Mouse (Mus musculus) myocyte (in vitro differentiated cells): ENCODE data around the gene Slc5a7. TPM values are rescaled to one million over a fixed set of nuclear protein-coding genes. Genes with fewer than 3 reads are reported as not detected.

Source experiments
- H3K27me3 ChIP-seq: one replicate; pipeline ENCODE4 v1.6.1; 2011; ENCODE audit not compliant: control insufficient read depth, insufficient read depth, insufficient read length
- H3K36me3 ChIP-seq: one replicate; pipeline ENCODE4 v1.6.1; 2011; ENCODE audit not compliant: control insufficient read depth, insufficient read depth
- H3K4me2 ChIP-seq: one replicate; pipeline ENCODE4 v1.6.1; 2011; ENCODE audit warnings: low read depth, control low read depth
- H3K4me3 ChIP-seq: one replicate; pipeline ENCODE4 v1.5.1; 2011; ENCODE audit warnings: mild to moderate bottlenecking, control low read depth, moderate library complexity
- H3K79me2 ChIP-seq: one replicate; pipeline ENCODE4 v1.6.1; 2011; ENCODE audit not compliant: control insufficient read depth, insufficient read depth
- H3ac ChIP-seq: one replicate; pipeline ENCODE4 v1.6.1; 2011; ENCODE audit not compliant: control insufficient read depth, insufficient read length
- CEBPB ChIP-seq: IDR thresholded peaks from 2 replicates; pipeline ENCODE4 v1.6.1; 2011; ENCODE audit warnings: mild to moderate bottlenecking, moderate library complexity; ENCODE audit not compliant: poor library complexity, insufficient read depth, severe bottlenecking
- E2F4 ChIP-seq: IDR thresholded peaks from one replicate; pipeline ENCODE4 v1.6.1; 2011; ENCODE audit warnings: mild to moderate bottlenecking, control low read depth, moderate library complexity; ENCODE audit not compliant: insufficient read depth
- MAX ChIP-seq: IDR thresholded peaks from one replicate; pipeline ENCODE4 v1.6.1; 2011; ENCODE audit warnings: low read depth, mild to moderate bottlenecking, control low read depth
- MYOD1 ChIP-seq, 3 experiments: IDR thresholded peaks; one replicate each; pipeline ENCODE4 v1.6.1; 2011; ENCODE audit warnings: control low read depth in 2 of 3, low read depth in 2 of 3, mild to moderate bottlenecking in 2 of 3, moderate library complexity in 1 of 3; ENCODE audit not compliant: insufficient read length in 2 of 3, control insufficient read depth in 1 of 3
- MYOG ChIP-seq, 3 experiments: IDR thresholded peaks; one replicate each; pipeline ENCODE4 v1.6.1; 2011; ENCODE audit warnings: control low read depth in 2 of 3, low read depth in 2 of 3, mild to moderate bottlenecking in 2 of 3; ENCODE audit not compliant: insufficient read length in 2 of 3, control insufficient read depth in 1 of 3, insufficient read depth in 1 of 3
- POLR2A ChIP-seq: IDR thresholded peaks from one replicate; pipeline ENCODE4 v1.6.1; 2011; ENCODE audit warnings: low read depth, mild to moderate bottlenecking, control low read depth, moderate library complexity; ENCODE audit not compliant: insufficient read length
- POLR2AphosphoS2 ChIP-seq: IDR thresholded peaks from one replicate; pipeline ENCODE4 v1.6.1; 2011; ENCODE audit warnings: low read depth, control low read depth; ENCODE audit not compliant: insufficient read length
- REST ChIP-seq: IDR thresholded peaks from one replicate; pipeline ENCODE4 v1.6.1; 2011; ENCODE audit warnings: mild to moderate bottlenecking, control low read depth, moderate library complexity; ENCODE audit not compliant: insufficient read depth, insufficient read length
- SRF ChIP-seq: IDR thresholded peaks from one replicate; pipeline ENCODE4 v1.6.1; 2011; ENCODE audit warnings: low read depth; ENCODE audit not compliant: control insufficient read depth, insufficient read length
- TCF12 ChIP-seq: IDR thresholded peaks from one replicate; pipeline ENCODE4 v1.6.1; 2011; ENCODE audit warnings: mild to moderate bottlenecking, control low read depth; ENCODE audit not compliant: poor library complexity, insufficient read depth, severe bottlenecking
- TCF3 ChIP-seq: IDR thresholded peaks from one replicate; pipeline ENCODE4 v1.6.1; 2011; ENCODE audit warnings: low read depth, control low read depth; ENCODE audit not compliant: insufficient read length
- USF1 ChIP-seq: IDR thresholded peaks from one replicate; pipeline ENCODE4 v1.6.1; 2011; ENCODE audit warnings: low read depth, mild to moderate bottlenecking, control low read depth, moderate library complexity
- polyA plus RNA-seq: library from polyadenylated mRNA; unstranded; fragments of >200 nt; fragmentation: generic; extraction: Trizol; gene quantifications from one replicate; pipeline ENCODE4 v1.2.1, GENCODE M21; 2012; ENCODE audit warnings: missing spikeins

Gene Slc5a7
- polyA plus RNA-seq, result 0.01 TPM

DNA sequence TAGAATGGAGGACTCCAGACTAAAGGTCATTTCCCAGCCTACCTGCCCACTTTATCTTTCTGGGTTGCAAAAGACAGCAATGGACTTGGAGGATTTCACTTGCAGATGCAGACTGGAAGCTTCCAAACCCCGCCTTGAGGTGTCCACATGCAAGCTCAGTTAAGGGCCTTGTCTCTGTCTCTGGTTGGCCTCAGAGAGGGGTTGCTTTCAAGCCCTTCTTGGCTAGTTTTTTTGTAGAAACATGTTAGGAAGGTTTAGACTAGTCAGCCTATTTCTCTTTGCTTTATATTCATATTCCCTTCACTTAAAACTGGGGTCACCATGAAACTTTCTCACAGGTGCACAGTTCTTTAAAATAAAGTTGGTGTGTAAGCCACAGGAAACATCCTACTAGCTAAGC is at the start of gene Slc5a7:
Gene Slc5a7, minus strand, starts transcription at position 101 of the 400 bp plus-strand sequence.
- Histone ChIP-seq H3K36me3 (no peaks in the 10 kb centered on the region), H3K27me3 (no peaks in the 10 kb centered on the region)
- TF ChIP-seq SRF (no peak), POLR2A (no peak), REST (no peak), E2F4 (no peak), TCF12 (no peak), MAX (no peak), MYOD1 (IDR thresholded peaks at IDR 0.05; ENCODE audit: control insufficient read depth in 1 of 3, insufficient read length in 2 of 3, low read depth in 2 of 3) (no peak)

DNA sequence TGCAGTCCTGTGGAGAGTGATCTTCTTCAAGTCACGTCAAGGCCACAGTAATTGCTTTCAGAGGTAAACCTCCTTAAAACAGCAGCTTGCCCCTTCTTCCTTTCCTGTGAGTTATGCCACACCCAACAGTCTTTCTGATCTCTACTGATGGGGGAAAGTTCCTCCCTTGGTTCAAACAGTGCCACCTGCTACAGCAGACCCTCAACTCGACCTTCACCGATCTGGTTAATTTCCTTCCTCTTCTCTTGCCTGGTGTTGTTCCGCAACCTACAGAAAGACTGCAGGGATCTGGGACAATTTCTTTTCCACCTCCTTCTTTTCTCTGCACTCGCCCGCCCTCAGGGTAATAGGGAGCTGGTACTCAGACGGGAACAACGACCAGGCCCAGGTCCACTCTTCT is 48.8 kb upstream of the Slc5a7 start:
- Histone ChIP-seq H3K4me2 (no peak overlapping the region), H3K36me3 (no peaks in the 10 kb centered on the region), H3K4me3 (no peak overlapping the region), H3K79me2 (no peaks in the 10 kb centered on the region), H3K27me3 (no peaks in the 10 kb centered on the region), H3ac (no peak overlapping the region)
- TF ChIP-seq MAX (no peak), TCF3 (no peak), E2F4 (no peak), REST (no peak), POLR2A (no peak), TCF12 (no peak), MYOD1 (IDR thresholded peaks at IDR 0.05; ENCODE audit: control insufficient read depth in 1 of 3, insufficient read length in 2 of 3, low read depth in 2 of 3) (no peak), USF1 (no peak), POLR2AphosphoS2 (no peak), MYOG (IDR thresholded peaks at IDR 0.05; ENCODE audit: control insufficient read depth in 1 of 3, insufficient read depth in 1 of 3, insufficient read length in 2 of 3, low read depth in 2 of 3) (no peak), SRF (no peak), CEBPB (no peak)

More for the DNA sequence above, at the start of gene Slc5a7:
- no peak within 1 kb of the TSS for H3ac ChIP-seq
- H3K79me2 ChIP-seq, result no peaks in the 10 kb centered on the region
- H3K4me2 ChIP-seq, result no peak within 1 kb of the TSS
- no peak within 1 kb of the TSS for H3K4me3 ChIP-seq

- Histone ChIP-seq H3K27me3 (no peaks in the 10 kb centered on the region), H3K79me2 (no peaks in the 10 kb centered on the region), H3K4me3 (no peak overlapping the region), H3K4me2 (no peak overlapping the region), H3ac (no peak overlapping the region), H3K36me3 (no peaks in the 10 kb centered on the region)
- no peak for TF ChIP-seq TCF3
- TF ChIP-seq REST, result no peak
- TF ChIP-seq E2F4, result no peak
- TF ChIP-seq MYOG (IDR thresholded peaks at IDR 0.05; ENCODE audit: control insufficient read depth in 1 of 3, insufficient read depth in 1 of 3, insufficient read length in 2 of 3, low read depth in 2 of 3), result no peak
- TF ChIP-seq POLR2AphosphoS2, result no peak
- no peak for TF ChIP-seq USF1
- TF ChIP-seq TCF12, result no peak
- TF ChIP-seq MYOD1 (IDR thresholded peaks at IDR 0.05; ENCODE audit: control insufficient read depth in 1 of 3, insufficient read length in 2 of 3, low read depth in 2 of 3), result no peak
- TF ChIP-seq POLR2A, result no peak
- no peak for TF ChIP-seq CEBPB
- no peak for TF ChIP-seq MAX
- no peak for TF ChIP-seq SRF
These were observed 44.6 kb upstream of the Slc5a7 start for GRCm38 (mm10) chr17:54343395-54343794.

GRCm38 (mm10) chr17:54298232-54298924 is 456 bp downstream of the Slc5a7 start:
- H3K79me2 ChIP-seq, result no peaks in the 10 kb centered on the region
- TF ChIP-seq TCF12 (no peak), E2F4 (no peak), MYOG (IDR thresholded peaks at IDR 0.05; ENCODE audit: control insufficient read depth in 1 of 3, insufficient read depth in 1 of 3, insufficient read length in 2 of 3, low read depth in 2 of 3) (no peak), POLR2AphosphoS2 (no peak), MAX (no peak)

GRCm38 (mm10) chr17:54250783-54251182 is 48.1 kb downstream of the Slc5a7 start:
- Histone ChIP-seq H3K79me2 (no peaks in the 10 kb centered on the region), H3ac (no peak overlapping the region), H3K36me3 (no peaks in the 10 kb centered on the region), H3K27me3 (no peaks in the 10 kb centered on the region), H3K4me3 (no peak overlapping the region), H3K4me2 (no peak overlapping the region)
- TF ChIP-seq TCF3, result no peak
- TF ChIP-seq SRF, result no peak

More at GRCm38 (mm10) chr17:54298232-54298924, 456 bp downstream of the Slc5a7 start:
- no peak overlapping the region for H3K4me3 ChIP-seq
- no peaks in the 10 kb centered on the region for H3K36me3 ChIP-seq
- H3K4me2 ChIP-seq, result no peak overlapping the region
- H3K27me3 ChIP-seq, result no peaks in the 10 kb centered on the region
- H3ac ChIP-seq, result no peak overlapping the region
